Mouse (Mus musculus) adrenal gland, adult 2 months (tissue): ENCODE measurements at regions not wholly inside any gene's neighbourhood (a gene's known extent, or its start where the extent isn't known, plus 50 kb on each side); places are given as distances from the start of the nearest gene placed in this dataset.

Experiments used
- DNase-seq: peaks from one replicate; pipeline ENCODE4 v3.0.0; 2021

DNA sequence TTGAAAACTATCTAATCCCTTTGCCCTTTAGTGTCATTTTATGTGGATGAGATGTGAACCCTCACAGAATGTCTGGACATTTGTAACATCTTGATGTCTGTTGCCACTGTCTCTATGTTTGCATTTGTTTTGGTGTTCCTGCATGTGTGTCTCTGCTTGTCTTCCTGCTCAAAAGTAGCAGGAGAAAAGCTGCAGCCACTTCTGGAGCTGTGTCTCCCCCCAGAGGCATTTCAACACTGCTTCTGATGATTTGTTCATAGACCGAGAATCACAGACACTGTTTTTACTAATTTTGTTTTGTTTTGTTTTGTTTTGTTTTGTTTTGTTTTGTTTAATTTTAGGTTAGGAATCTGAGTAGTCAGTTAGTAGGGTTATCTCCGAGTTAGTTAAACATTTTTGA, 883.8 kb downstream of the Gbe1 start:
- DNase-seq, result no peak

DNA sequence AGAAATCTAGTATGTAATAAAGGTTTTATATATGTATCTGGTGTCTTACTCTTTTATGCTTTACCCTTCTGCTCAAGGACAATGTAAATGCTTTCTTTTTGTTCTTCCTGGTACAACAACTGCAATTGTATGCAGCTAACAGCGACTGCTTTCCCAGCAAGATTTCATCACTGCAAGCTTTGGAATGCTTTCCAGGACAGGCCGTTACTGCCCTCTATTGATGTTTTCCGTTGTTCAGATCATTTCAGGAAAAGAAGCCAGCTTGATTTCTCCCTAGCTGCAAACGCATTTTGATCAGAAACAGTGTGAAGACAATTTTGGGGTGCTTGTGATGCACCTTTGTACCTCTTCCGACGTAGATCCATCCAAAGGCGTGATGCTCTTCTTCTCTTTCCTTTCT, 895.1 kb downstream of the Gbe1 start:
- DNase-seq, result no peak

DNA sequence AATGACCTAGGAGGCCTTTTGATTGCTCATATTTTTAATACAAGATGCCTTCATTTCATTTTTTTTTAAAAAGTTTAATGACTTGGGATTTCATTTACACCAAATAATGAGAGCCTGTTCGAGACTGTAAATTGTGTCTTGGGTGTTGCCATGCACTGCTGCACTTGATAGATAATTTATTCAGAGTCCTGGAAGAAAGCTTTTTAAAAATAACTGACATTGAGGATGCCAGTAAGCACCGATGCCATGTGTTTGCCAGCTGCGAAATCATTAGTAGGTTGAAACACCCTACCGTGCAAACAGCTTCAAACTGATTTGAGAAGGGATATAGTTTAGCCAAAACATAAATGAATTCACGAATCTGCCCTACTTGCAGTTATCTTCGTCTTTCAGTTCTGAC, 910.7 kb downstream of the Gbe1 start:
- no peak for DNase-seq

DNA sequence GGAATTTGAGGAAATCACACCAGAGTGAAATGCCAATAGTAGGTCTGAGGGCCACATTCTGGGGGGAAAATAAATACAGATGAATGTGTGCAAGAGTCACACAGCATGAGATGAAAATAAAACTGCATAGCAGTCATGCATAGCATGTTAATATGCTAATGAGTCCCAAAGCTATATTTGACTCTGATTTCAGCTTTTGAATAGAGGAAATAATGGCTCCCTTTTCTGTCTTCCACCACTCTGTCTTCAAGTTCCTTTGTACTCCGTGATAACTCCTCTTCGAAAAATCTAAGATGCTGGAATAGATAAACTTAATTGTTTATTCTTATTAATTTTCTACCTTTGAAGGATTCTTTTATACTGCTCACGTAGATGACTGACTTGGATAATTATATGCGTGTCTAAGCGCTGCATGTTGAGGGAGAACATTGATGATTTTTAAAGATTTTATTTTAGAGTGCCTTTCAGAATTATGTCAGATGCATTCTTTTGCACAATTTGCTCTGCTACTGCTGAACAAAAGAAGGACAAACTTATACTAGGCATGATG, 916.4 kb downstream of the Gbe1 start:
- no peak for DNase-seq

DNA sequence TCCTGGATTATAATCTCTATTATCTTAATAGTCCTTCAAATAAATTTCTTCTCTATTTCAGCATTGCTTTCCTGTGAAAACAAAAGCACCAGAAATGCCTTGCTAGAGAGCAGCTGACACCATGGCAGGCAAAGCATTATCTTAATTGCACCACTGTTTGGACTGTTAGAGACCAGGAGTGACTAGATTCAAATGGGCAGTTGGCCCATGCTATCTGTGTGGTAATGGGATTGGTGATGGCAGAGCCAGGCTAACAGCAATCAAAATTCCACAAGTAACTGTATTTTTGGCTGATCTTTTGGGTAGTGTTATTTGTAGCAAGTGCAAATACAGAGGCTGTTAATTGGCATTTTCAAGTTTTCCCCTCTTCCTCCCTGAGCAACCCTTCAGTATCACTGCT, 929.3 kb downstream of the Gbe1 start:
- no peak for DNase-seq

DNA sequence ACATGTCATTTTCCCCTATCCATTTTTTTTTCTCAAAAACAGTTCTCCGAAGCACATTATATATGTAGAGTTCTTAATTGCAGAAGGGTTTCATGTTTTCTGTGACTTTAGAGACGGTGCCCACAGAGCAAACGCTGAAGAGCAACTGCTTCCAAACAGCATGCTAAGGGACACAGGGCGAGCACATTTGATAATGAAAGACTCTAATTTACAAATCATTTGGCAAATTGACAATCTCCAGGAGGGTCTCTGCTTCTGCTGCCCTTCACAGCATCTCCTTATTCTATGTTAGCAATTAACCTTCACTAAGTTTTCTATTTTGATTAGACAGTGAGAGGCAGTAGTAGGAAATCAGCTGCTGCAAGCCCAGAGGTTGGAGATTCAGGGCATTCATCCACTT, 929.7 kb downstream of the Gbe1 start:
- no peak for DNase-seq

DNA sequence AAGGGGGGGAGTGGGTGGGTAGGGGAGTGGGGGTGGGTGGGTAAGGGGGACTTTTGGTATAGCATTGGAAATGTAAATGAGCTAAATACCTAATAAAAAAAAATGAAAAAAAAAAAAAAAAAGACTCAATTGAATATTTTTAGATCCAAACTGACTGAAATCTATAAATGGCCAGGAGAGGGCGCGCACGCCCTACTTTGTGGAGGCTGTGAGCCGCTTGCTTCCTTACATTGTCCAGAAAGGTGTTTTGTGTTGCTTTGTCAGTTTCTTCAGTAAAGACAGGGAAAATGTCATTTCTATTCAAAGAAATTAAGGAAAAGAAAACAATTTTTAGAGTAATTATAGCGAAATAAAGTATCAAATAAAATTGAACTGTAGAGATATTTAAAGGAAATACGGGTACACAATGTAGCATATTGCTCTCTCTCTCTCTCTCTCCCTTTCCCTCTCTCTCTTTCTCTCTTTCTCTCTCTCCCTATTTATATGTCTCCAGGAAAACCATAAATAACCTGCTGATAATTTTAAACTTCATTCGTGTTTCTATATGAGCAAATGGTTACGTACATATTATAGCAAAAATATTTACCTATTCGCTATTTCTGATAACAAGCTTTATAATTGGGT, 933.9 kb downstream of the Gbe1 start:
- DNase-seq, result peak; percentile 42

DNA sequence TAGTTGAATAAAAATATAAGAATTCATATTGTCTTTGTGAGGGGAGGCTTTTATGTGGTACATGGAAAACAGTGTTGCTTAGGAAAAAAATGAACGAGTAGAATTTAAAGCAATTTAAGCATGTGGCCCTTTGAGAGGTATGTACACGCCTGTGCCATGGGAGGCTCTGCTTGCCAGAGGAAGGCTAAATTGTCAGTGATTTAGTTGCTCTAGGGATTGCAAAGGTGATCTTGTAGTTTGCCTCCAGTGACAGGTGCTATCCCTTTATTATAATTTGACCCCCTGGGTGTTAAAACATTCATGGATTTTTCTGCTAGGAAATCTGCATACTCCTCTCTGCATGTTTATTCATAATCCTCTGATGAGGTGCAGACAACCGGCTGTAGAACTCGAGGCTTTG, 942.0 kb downstream of the Gbe1 start:
- DNase-seq, result no peak

DNA sequence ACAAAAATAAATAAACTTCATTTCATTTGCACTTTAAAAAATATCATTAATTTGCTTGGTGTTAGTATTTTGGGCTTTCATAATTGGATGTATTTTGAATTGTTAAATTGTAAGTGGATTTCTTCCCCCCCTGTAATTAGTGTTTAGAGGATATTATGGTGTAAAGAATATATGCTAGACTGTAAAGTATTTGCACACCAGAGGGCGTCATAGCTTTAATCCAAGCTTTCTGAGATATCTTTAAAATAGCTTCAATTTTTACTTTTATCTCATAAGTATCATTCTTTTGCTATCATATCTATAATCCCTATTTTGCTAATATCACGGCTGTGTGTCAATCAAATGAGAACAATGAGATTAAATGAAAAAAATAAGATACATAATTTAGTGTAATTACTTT, 942.4 kb downstream of the Gbe1 start:
- DNase-seq, result no peak

DNA sequence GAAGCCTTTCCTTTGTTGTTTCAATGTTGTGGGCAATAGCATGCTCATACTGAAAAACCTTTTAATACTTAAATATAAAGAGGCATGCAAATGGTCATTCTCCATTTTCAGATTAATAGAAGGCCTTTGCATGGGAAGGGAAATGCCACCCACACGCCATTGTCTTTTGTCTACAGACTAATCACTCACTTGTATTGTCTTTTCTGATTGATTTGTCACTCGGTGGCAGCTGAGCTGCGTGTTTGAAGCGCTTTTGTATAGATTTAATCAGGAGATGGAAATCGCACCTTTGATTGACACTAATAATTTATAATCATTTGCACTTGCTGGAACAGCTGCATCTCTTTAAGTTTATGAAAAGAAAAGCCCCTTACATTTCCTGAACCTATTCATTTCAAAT, 953.4 kb downstream of the Gbe1 start:
- DNase-seq, result no peak
